Mouse (Mus musculus): ENCODE data around the gene Brix1.
A peak's percentile ranks its signal among the peaks of the same experiment; 100 is the strongest.

Gene Brix1

GRCm38 (mm10) chr15:10460986-10461385 is 24.8 kb downstream of the Brix1 start:
- peak; percentile 86 for ATAC-seq (ENCODE audit: low TSS enrichment)

GRCm38 (mm10) chr15:10447102-10447501 is 38.6 kb downstream of the Brix1 start:
- no peak for ATAC-seq (ENCODE audit: low TSS enrichment)

- ATAC-seq (ENCODE audit: low TSS enrichment): peak; percentile 66
Observed at GRCm38 (mm10) chr15:10442275-10442674, 43.5 kb downstream of the Brix1 start.

- no peak for ATAC-seq (ENCODE audit: low TSS enrichment)
Observed at GRCm38 (mm10) chr15:10441493-10441892, 44.3 kb downstream of the Brix1 start.

- no peak for ATAC-seq (ENCODE audit: low TSS enrichment)
Observed at GRCm38 (mm10) chr15:10439963-10440362, 45.8 kb downstream of the Brix1 start.

- peak; percentile 68 for ATAC-seq (ENCODE audit: low TSS enrichment)
Observed at GRCm38 (mm10) chr15:10436893-10437292, 48.9 kb downstream of the Brix1 start.

- peak; percentile 90 for ATAC-seq (ENCODE audit: low TSS enrichment)
Observed at GRCm38 (mm10) chr15:10426545-10427266, 59.0 kb downstream of the Brix1 start.

- ATAC-seq (ENCODE audit: low TSS enrichment): peak; percentile 69
Observed at GRCm38 (mm10) chr15:10426124-10426523, 59.6 kb downstream of the Brix1 start.

All from frontal cortex, adult (tissue).